Mouse (Mus musculus): ENCODE measurements around the gene Uba3.

DNA sequence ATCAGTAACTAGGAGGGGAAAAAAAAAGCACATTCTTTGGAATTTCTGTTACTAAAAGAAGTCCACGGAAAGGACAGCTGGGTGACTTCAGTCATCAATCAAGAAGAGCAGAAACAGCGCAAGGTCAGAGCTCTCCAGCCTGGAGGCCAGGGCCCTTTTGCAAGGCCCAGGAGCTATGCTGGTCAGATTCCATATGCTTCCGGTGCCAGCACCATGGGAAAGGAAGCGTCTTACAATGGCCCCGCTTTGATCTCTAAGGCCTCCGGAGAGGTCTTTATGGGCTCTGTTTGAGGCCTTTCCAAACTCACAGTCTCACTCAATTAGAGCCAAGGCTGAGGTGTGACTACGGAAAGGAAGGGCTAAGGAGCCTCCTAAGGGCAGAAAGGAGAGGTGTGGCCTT is 61.1 kb downstream of the Uba3 start:
- no peak for TF ChIP-seq POLR2A (IDR thresholded peaks at IDR 0.05; ENCODE audit: insufficient read depth, low read depth, low read length)
- TF ChIP-seq CTCF (IDR thresholded peaks at IDR 0.05; ENCODE audit: insufficient read depth, low read depth, low read length) = no peak

Measured in olfactory bulb, adult 2 months (tissue).